Mouse (Mus musculus) T-cell, adult 2 months (primary cell): ENCODE measurements around the gene Vti1a.

Experiments used
- DNase-seq: peaks from one replicate; pipeline ENCODE4 v3.0.0; 2022; ENCODE audit warnings: low spot score

Gene Vti1a

GRCm38 (mm10) chr19:55316109-55316714 is at the start of gene Vti1a:
Vti1a (plus strand) TSS chr19:55316295.
- DNase-seq: peak; percentile 86

- no peak for DNase-seq
Measured at GRCm38 (mm10) chr19:55266786-55267185, 49.3 kb upstream of the Vti1a start.

GRCm38 (mm10) chr19:55268150-55268549 is 47.9 kb upstream of the Vti1a start:
- DNase-seq: no peak

- DNase-seq: no peak
Measured at GRCm38 (mm10) chr19:55269051-55269450, 47.0 kb upstream of the Vti1a start.

- no peak for DNase-seq
Measured at GRCm38 (mm10) chr19:55271448-55271847, 44.6 kb upstream of the Vti1a start.

- no peak for DNase-seq
Measured at GRCm38 (mm10) chr19:55273340-55273739, 42.8 kb upstream of the Vti1a start.

GRCm38 (mm10) chr19:55276100-55276499 is 40.0 kb upstream of the Vti1a start:
- no peak for DNase-seq

- DNase-seq: no peak
Measured at GRCm38 (mm10) chr19:55276770-55277169, 39.3 kb upstream of the Vti1a start.

GRCm38 (mm10) chr19:55284093-55284492 is 32.0 kb upstream of the Vti1a start:
- no peak for DNase-seq

- no peak for DNase-seq
Measured at GRCm38 (mm10) chr19:55286034-55286433, 30.1 kb upstream of the Vti1a start.

- no peak for DNase-seq
Measured at GRCm38 (mm10) chr19:55288974-55289373, 27.1 kb upstream of the Vti1a start.

- DNase-seq: no peak
Measured at GRCm38 (mm10) chr19:55290621-55291270, 25.3 kb upstream of the Vti1a start.

- DNase-seq: no peak
Measured at GRCm38 (mm10) chr19:55292210-55292850, 23.8 kb upstream of the Vti1a start.

GRCm38 (mm10) chr19:55293175-55293574 is 22.9 kb upstream of the Vti1a start:
- DNase-seq: no peak

- DNase-seq: no peak
Measured at GRCm38 (mm10) chr19:55295075-55295474, 21.0 kb upstream of the Vti1a start.

GRCm38 (mm10) chr19:55295556-55295955 is 20.5 kb upstream of the Vti1a start:
- DNase-seq: no peak

GRCm38 (mm10) chr19:55296301-55296700 is 19.8 kb upstream of the Vti1a start:
- no peak for DNase-seq

- DNase-seq: no peak
Measured at GRCm38 (mm10) chr19:55297489-55297888, 18.6 kb upstream of the Vti1a start.

- DNase-seq: no peak
Measured at GRCm38 (mm10) chr19:55297961-55298360, 18.1 kb upstream of the Vti1a start.

GRCm38 (mm10) chr19:55299378-55299777 is 16.7 kb upstream of the Vti1a start:
- DNase-seq: no peak

GRCm38 (mm10) chr19:55300525-55300924 is 15.6 kb upstream of the Vti1a start:
- no peak for DNase-seq

- no peak for DNase-seq
Measured at GRCm38 (mm10) chr19:55305024-55305423, 11.1 kb upstream of the Vti1a start.

GRCm38 (mm10) chr19:55311874-55312273 is 4.2 kb upstream of the Vti1a start:
- DNase-seq: no peak
